Comparison of ENCODE assay signal across 8 mouse cellular contexts in the genomic region with DNA sequence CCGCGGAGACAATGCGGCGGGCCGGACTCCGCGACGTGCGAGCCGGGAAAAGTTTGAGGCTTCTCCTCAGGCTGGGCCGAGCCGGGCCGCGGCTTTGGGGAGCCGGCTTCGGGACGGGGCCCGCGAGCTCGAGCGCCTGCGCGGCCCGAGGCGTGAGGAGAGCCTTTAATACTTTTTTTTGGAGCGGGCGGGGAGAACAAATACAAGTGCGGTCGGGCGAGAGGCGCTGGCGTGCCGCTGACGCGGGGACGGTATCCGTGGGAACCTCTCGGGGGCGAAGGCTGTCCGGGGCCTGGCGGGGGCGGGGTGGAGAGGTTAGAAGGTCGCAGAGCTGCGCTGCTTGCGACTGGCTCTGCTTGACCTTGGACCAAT.
DNase-seq lines count a peak whose midpoint lies in the region; ATAC-seq lines count a peak whose summit lies in the region.

No protein-coding gene starts in this region.

- peak overlapping the region; percentile 95 for H3K27ac ChIP-seq in hindbrain, embryonic 14.5 days

- no peak for ATAC-seq in hindbrain, embryonic 14.5 days (ENCODE audit: low FRiP score)

- H3K9me3 ChIP-seq in hindbrain, embryonic 14.5 days (ENCODE audit: control insufficient read depth, low read length), result no peaks in the 10 kb centered on the region

- peak overlapping the region; percentile 86 for H3K4me3 ChIP-seq in hindbrain, embryonic 14.5 days (replicated peaks; ENCODE audit: low read length)

- peak overlapping the region; percentile 69 for H3K4me2 ChIP-seq in hindbrain, embryonic 14.5 days (replicated peaks)

- no peaks in the 10 kb centered on the region for H3K36me3 ChIP-seq in hindbrain, embryonic 14.5 days (replicated peaks; ENCODE audit: control insufficient read depth, insufficient read depth)

- peaks cover 7% of the 10 kb centered on the region for H3K4me1 ChIP-seq in hindbrain, embryonic 14.5 days (replicated peaks; ENCODE audit: control insufficient read depth, insufficient read depth, low read length)

- peak; percentile 21 for DNase-seq in T-cell, adult 2 months (ENCODE audit: low spot score)
- peak; percentile 82 to 84 for DNase-seq in cerebellum, postnatal 25 days
- DNase-seq in frontal cortex, postnatal 25 days (ENCODE audit: low spot score in 2 of 2), result peak; percentile 43 to 48
- peak; percentile 69 for DNase-seq in hindbrain, embryonic 14.5 days (ENCODE audit: low spot score)
- DNase-seq in left cerebral cortex, adult 11 months (ENCODE audit: low spot score), result peak; percentile 36
- DNase-seq in lung, postnatal 4 days, result peak; percentile 83 to 86
- peak; percentile 79 to 83 for DNase-seq in right cerebral cortex, postnatal 10 days (ENCODE audit: low spot score in 2 of 2)
- peak; percentile 71 for DNase-seq in urinary bladder, postnatal 14 days (ENCODE audit: low spot score)

- peak overlapping the region; percentile 73 for H3K9ac ChIP-seq in hindbrain, embryonic 14.5 days

- WGBS in hindbrain, embryonic 14.5 days, result under 1% methylated on average over 45 of the region's 45 CpGs

- no peaks in the 10 kb centered on the region for H3K27me3 ChIP-seq in hindbrain, embryonic 14.5 days (ENCODE audit: control insufficient read depth, insufficient read depth, low read length)

Comparison
In these comparisons a context has a peak if more than half of its experiments do, and no peak if none do; other contexts are left out.
1. DNase-seq: peak in every context shown above with its lines; median percentile 84 in lung, postnatal 4 days; 83 in cerebellum, postnatal 25 days; 81 in right cerebral cortex, postnatal 10 days; 71 in urinary bladder, postnatal 14 days; 69 in hindbrain, embryonic 14.5 days; 46 in frontal cortex, postnatal 25 days; 36 in left cerebral cortex, adult 11 months; 21 in T-cell, adult 2 months.